Mouse (Mus musculus) forebrain, embryonic 15.5 days (tissue): ENCODE data around the gene 1700014D04Rik. TPM values are rescaled to one million over a fixed set of nuclear protein-coding genes. Genes with fewer than 3 reads are reported as not detected.
"Not testable (repeated sequence)": the region's sequence is repeated elsewhere in the genome, so short reads cannot be mapped to it uniquely, and the experiment has no call there.

Experiments used
- ATAC-seq: fragments of 200-750 bp; cut with Nextera tagmentation; replicated peaks from 2 replicates; pipeline ENCODE4 v1.8.0; 2017; ENCODE audit warnings: mild to moderate bottlenecking, moderate TSS enrichment, moderate library complexity
- H3K27ac ChIP-seq: fragments of 300-500 bp; sonication (generic); replicated peaks from 2 replicates; pipeline ENCODE4 v1.5.1; 2015; ENCODE audit warnings: mild to moderate bottlenecking, inconsistent platforms
- H3K27me3 ChIP-seq: fragments of 300-500 bp; sonication (generic); 2 replicates; pipeline ENCODE4 v1.6.1; 2015; ENCODE audit warnings: inconsistent platforms
- H3K36me3 ChIP-seq: fragments of 300-500 bp; sonication (generic); 2 replicates; pipeline ENCODE4 v1.6.1; 2015; ENCODE audit warnings: mild to moderate bottlenecking, inconsistent platforms
- H3K4me1 ChIP-seq: fragments of 300-500 bp; sonication (generic); 2 replicates; pipeline ENCODE4 v1.6.1; 2015; ENCODE audit warnings: inconsistent platforms
- H3K4me2 ChIP-seq: fragments of 300-500 bp; sonication (generic); replicated peaks from 2 replicates; pipeline ENCODE4 v1.6.1; 2015; ENCODE audit warnings: mild to moderate bottlenecking, inconsistent platforms
- H3K4me3 ChIP-seq: fragments of 300-500 bp; sonication (generic); 2 replicates; pipeline ENCODE4 v1.5.1; 2015; ENCODE audit warnings: mild to moderate bottlenecking, inconsistent platforms
- H3K9ac ChIP-seq: fragments of 300-500 bp; sonication (generic); replicated peaks from 2 replicates; pipeline ENCODE4 v1.6.1; 2015; ENCODE audit warnings: mild to moderate bottlenecking, inconsistent platforms
- H3K9me3 ChIP-seq: fragments of 300-500 bp; sonication (generic); 2 replicates; pipeline ENCODE4 v1.6.1; 2016; ENCODE audit warnings: inconsistent platforms
- WGBS: fragments of 180-500 bp; shearing (Covaris S2); methylation state at CpG from one replicate; pipeline ENCODE4 v1.1.7; 2015; ENCODE audit warnings: mixed read lengths; 5-methylcytosine and 5-hydroxymethylcytosine counted together
- polyA plus RNA-seq: library from polyadenylated mRNA; unstranded; fragments of >200 nt; fragmentation: Nextera tagmentation; extraction: Ambion mirVana; gene quantifications from 2 replicates; pipeline ENCODE4 v1.2.1, GENCODE M21; 2015

The 1700014D04Rik gene
- polyA plus RNA-seq, 1 experiment from 2014 or later, result 0.39 TPM

GRCm38 (mm10) chr13:59731652-59732051 is 14.9 kb downstream of the 1700014D04Rik start, which contains the start of gene Spata31d1d:
TSS of gene Spata31d1d (minus strand) at chr13:59731752.
- Histone ChIP-seq H3K27me3 (no peaks in the 10 kb centered on the region), H3K36me3 (no peaks in the 10 kb centered on the region), H3K27ac (no peak within 1 kb of the TSS), H3K9ac (no peak within 1 kb of the TSS), H3K4me1 (no peaks in the 10 kb centered on the region), H3K4me3 (no peak within 1 kb of the TSS), H3K4me2 (no peak within 1 kb of the TSS), H3K9me3 (no peaks in the 10 kb centered on the region)
- no peak for ATAC-seq
- whole genome bisulfite sequencing, result 54% methylated on average over 7 of the region's 7 CpGs

DNA sequence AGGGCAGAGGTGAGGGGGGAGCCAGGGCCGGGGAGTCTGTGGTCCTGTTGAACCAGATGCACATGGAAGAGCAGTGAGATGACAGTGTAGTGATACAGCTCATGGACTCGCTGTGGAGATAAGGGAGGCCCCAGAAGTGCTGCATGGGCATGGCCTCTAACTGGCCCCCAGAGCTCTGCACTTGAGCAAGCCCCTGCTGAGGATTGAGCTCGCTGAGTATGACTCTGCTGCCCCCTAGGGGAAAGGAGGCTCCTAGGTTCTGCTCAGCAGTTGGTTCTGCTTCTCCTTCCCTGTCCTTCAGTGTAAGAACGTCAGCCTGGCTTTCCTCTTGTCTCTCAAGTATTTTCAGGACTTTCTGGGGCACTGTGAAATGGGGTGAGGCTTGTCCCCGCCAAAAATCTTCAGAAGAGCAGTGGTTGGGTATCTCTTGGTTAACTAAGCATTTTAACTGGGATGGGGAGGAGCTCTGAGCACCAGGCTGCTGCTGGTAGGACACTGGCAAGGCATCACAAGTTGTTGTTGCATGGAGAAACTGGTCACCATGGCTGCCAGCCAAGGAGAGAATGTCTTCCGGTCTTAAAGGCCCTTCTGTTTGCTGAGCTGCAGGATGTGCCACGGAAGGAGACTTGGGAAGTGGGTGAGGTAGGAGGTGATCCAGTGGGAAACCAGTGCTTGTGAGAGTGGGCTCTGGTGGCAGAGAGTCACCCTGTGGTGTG is 18.0 kb downstream of the 1700014D04Rik start:
- no peak overlapping the region for H3K4me2 ChIP-seq
- no peak overlapping the region for H3K9ac ChIP-seq
- no peaks in the 10 kb centered on the region for H3K36me3 ChIP-seq
- H3K27ac ChIP-seq, result no peak overlapping the region
- 0 out of 2 replicates have a peak, but pooled peaks cover 4% of the 10 kb centered on the region for H3K4me1 ChIP-seq
- H3K9me3 ChIP-seq, result no peaks in the 10 kb centered on the region
- no peaks in the 10 kb centered on the region for H3K27me3 ChIP-seq
- 35% methylated on average over 7 of the region's 7 CpGs for WGBS
- peak; percentile 87 for ATAC-seq
- no peak overlapping the region for H3K4me3 ChIP-seq

DNA sequence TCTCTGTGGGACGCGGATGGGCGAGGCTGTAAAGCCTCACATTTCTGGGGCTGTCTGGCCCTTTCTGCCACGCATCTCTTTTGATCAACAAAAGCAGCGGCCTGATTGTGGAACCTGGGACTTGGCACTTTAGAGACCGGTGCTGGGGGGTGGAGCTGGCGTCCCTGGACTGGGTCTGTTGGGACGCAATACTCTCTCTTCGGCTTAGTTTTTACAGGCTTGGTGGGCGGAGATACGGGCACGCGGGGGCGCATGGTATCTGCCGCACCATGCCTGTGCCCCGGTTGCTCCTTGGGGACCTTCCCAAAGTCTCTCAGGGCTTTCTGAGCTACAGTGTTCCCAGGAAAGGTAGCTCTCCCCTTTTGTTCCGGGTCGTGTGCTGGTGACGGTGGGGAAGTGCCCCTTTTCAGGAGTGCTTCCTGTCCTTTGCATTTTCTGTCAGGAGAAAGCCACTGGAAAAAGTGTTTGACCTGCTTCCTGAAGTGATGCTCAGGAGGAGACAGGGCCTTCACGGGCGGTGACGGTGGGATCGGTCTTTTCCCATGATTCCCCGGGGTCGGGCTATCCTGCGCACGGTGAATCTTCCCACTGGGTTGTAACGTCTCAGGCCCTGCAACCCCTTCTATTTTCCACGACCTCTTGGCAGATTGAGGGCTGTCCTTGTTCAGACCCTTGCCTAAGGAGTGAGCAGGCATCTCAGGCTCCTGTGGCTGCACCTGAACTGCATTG is 20.2 kb downstream of the 1700014D04Rik start:
- Histone ChIP-seq H3K4me2 (peak overlapping the region; percentile 36), H3K4me1 (0 out of 2 replicates have a peak, but pooled peaks cover 4% of the 10 kb centered on the region), H3K36me3 (no peaks in the 10 kb centered on the region), H3K4me3 (0 out of 2 replicates have a peak overlapping the region, but pooled peaks have one; percentile 2), H3K9me3 (no peaks in the 10 kb centered on the region), H3K9ac (peak overlapping the region; percentile 16; the same call in 1 of the 2 replicates), H3K27ac (no peak overlapping the region), H3K27me3 (no peaks in the 10 kb centered on the region)
- 32% methylated on average over 29 of the region's 29 CpGs for WGBS
- ATAC-seq, result no peak

DNA sequence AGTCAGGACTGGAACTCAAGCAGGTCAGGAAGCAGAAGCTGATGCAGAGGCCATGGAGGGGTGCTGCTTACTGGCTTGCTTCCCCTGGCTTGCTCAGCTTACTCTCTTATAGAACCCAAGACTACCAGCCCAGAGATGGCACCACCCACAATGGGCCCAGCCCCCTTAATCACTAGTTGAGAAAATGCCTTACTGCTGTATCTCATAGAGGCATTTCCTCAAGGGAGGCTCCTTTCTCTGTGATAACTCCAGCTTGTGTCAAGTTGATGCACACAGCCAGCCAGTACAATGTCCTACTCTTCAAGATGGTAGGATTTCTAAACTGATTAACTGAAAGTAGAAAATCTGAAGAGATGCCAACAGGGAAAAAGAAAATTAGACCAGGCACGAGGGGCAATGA is 24.5 kb downstream of the 1700014D04Rik start:
- WGBS, result 89% methylated on average over 1 of the region's 1 CpGs
- H3K27me3 ChIP-seq, H3K9me3 ChIP-seq, H3K36me3 ChIP-seq, H3K4me2 ChIP-seq, H3K27ac ChIP-seq, H3K4me1 ChIP-seq, ATAC-seq, H3K9ac ChIP-seq, H3K4me3 ChIP-seq: not testable (repeated sequence)

- Histone ChIP-seq H3K9me3 (no peaks in the 10 kb centered on the region), H3K36me3 (no peaks in the 10 kb centered on the region), H3K4me3 (no peak overlapping the region), H3K9ac (no peak overlapping the region), H3K27ac (no peak overlapping the region), H3K4me1 (no peaks in the 10 kb centered on the region), H3K27me3 (no peaks in the 10 kb centered on the region), H3K4me2 (no peak overlapping the region)
- no peak for ATAC-seq
- 90% methylated on average over 1 of the region's 1 CpGs for WGBS
These were observed 27.1 kb downstream of the 1700014D04Rik start for GRCm38 (mm10) chr13:59719475-59719874.

GRCm38 (mm10) chr13:59718857-59719440 is 27.6 kb downstream of the 1700014D04Rik start:
- H3K27me3 ChIP-seq, ATAC-seq, H3K27ac ChIP-seq, H3K36me3 ChIP-seq, H3K4me2 ChIP-seq, H3K9me3 ChIP-seq, H3K9ac ChIP-seq, H3K4me3 ChIP-seq, H3K4me1 ChIP-seq: not testable (repeated sequence)
- 37% methylated on average over 6 of the region's 6 CpGs for WGBS

DNA sequence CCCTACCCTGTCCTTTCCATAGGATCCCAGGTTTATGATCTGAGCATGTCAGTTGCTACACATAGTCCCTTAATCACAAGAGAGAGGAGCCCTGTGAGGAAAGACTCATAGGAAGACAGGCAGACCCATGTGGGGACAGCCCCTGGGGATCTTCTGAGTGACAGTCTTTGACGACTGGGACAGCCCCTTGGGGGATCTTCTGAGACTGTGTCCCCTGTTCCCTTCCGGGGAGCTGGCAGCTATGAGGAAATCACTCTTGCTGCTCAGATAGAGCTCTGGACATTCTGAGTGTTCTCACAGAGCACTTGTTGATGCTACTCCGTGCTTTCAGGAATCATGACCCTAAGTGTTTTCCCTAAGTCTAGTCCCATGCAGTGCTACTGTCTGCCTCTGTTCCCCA is 32.8 kb downstream of the 1700014D04Rik start:
- no peaks in the 10 kb centered on the region for H3K9me3 ChIP-seq
- no peak overlapping the region for H3K27ac ChIP-seq
- H3K36me3 ChIP-seq, result no peaks in the 10 kb centered on the region
- H3K4me1 ChIP-seq, result no peaks in the 10 kb centered on the region
- no peak overlapping the region for H3K9ac ChIP-seq
- H3K4me3 ChIP-seq, result no peak overlapping the region
- no peaks in the 10 kb centered on the region for H3K27me3 ChIP-seq
- H3K4me2 ChIP-seq, result no peak overlapping the region
- no peak for ATAC-seq
- 51% methylated on average over 3 of the region's 3 CpGs for WGBS

- WGBS, result 73% methylated on average over 3 of the region's 3 CpGs
- not testable (repeated sequence) for ATAC-seq, H3K9me3 ChIP-seq, H3K36me3 ChIP-seq, H3K4me2 ChIP-seq, H3K4me3 ChIP-seq, H3K27ac ChIP-seq, H3K4me1 ChIP-seq, H3K27me3 ChIP-seq, H3K9ac ChIP-seq
These were observed 34.6 kb downstream of the 1700014D04Rik start, which contains the start of gene Spata31d1b for GRCm38 (mm10) chr13:59711984-59712383. TSS of gene Spata31d1b (plus strand) at chr13:59712284.

- Histone ChIP-seq H3K36me3 (no peaks in the 10 kb centered on the region), H3K9ac (no peak within 1 kb of the TSS), H3K9me3 (no peaks in the 10 kb centered on the region), H3K4me1 (no peaks in the 10 kb centered on the region), H3K4me3 (no peak within 1 kb of the TSS), H3K27ac (no peak within 1 kb of the TSS), H3K27me3 (no peaks in the 10 kb centered on the region), H3K4me2 (no peak within 1 kb of the TSS)
- WGBS, result 94% methylated on average over 15 of the region's 15 CpGs
- no peak for ATAC-seq
These were observed 36.3 kb downstream of the 1700014D04Rik start, which contains the start of gene Spata31d1a for GRCm38 (mm10) chr13:59710230-59710629. TSS of gene Spata31d1a (minus strand) at chr13:59710330.

DNA sequence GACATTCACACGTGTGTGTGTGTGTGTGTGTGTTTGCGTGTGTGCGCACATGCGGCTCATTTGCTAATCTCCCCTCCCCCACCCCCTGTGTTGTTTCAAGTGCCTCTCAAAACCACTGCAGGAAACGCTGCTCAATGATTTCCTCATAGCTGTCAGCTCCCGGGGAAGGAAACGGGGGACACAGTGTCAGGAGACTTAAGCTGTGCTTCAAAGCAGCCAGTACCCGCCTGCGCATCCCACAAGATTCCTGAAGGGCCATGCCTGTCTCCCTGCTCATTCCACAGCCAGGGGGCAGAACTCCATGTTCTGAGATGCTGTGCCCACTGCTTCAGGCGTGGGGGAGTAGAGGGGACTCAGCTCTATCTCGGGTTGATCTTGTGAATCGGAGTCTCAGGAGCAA is 42.0 kb downstream of the 1700014D04Rik start:
- no peaks in the 10 kb centered on the region for H3K36me3 ChIP-seq
- no peak overlapping the region for H3K9ac ChIP-seq
- H3K4me2 ChIP-seq, result no peak overlapping the region
- H3K27me3 ChIP-seq, result no peaks in the 10 kb centered on the region
- no peaks in the 10 kb centered on the region for H3K4me1 ChIP-seq
- no peak overlapping the region for H3K4me3 ChIP-seq
- 61% methylated on average over 12 of the region's 12 CpGs for WGBS
- no peaks in the 10 kb centered on the region for H3K9me3 ChIP-seq
- no peak overlapping the region for H3K27ac ChIP-seq
- ATAC-seq, result 0 out of 2 replicates have a peak, but pooled peaks have one; percentile 58

DNA sequence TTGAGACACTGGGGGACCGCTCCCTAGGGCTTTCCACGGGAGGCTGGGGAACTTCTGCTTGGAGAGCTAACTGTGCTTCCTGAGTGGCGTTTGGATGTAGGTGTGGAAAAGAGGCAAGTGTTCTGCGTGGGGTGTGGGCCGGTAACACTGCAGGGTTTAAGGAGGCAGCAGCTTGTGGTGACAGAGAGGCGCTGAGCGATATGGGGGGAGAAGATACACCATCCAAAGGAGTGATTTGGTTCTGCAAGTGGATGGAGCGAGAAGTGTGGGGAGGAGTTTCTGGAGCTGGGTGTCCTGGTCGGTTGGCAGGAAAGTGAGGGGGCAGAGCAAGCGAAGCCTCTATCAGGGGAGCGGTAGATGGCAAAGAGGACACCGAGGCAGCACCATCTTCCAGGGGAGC is 43.0 kb downstream of the 1700014D04Rik start:
- no peaks in the 10 kb centered on the region for H3K36me3 ChIP-seq
- H3K9ac ChIP-seq, result no peak overlapping the region
- H3K4me3 ChIP-seq, result no peak overlapping the region
- no peaks in the 10 kb centered on the region for H3K27me3 ChIP-seq
- H3K27ac ChIP-seq, result no peak overlapping the region
- no peaks in the 10 kb centered on the region for H3K9me3 ChIP-seq
- no peak overlapping the region for H3K4me2 ChIP-seq
- H3K4me1 ChIP-seq, result no peaks in the 10 kb centered on the region
- no peak for ATAC-seq
- WGBS, result 88% methylated on average over 12 of the region's 12 CpGs

DNA sequence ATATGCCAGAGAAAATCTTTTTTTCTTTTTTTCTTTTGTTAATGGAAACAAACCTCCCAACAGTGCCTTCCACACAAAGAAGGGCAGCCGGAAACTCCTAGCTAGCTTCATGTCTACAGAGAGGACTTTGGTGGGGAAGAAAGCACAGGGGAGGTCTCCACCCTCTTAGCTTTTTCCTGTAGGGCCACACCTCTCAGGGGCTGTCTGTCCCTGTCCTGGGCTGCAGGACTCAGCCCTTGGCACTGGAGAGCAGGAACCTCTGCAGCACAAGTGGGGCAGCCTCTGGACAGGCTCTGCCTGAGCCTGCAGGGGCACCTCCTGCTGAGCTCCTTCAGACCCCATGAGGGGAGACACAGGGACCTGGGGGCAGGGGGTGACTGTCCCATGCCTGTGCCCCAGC is 46.4 kb downstream of the 1700014D04Rik start:
- H3K4me2 ChIP-seq, H3K4me3 ChIP-seq, H3K36me3 ChIP-seq, H3K27ac ChIP-seq, H3K4me1 ChIP-seq, H3K9me3 ChIP-seq, H3K27me3 ChIP-seq, H3K9ac ChIP-seq, ATAC-seq: not testable (repeated sequence)
- WGBS, result 56% methylated on average over 1 of the region's 1 CpGs
